Mouse (Mus musculus): ENCODE results near the gene Fpr1. TPM values are rescaled to one million over a fixed set of nuclear protein-coding genes. Genes with fewer than 3 reads are reported as not detected.

Gene Fpr1
- polyA plus RNA-seq, 1 experiment from 2014 or later, result 8.5 TPM

DNA sequence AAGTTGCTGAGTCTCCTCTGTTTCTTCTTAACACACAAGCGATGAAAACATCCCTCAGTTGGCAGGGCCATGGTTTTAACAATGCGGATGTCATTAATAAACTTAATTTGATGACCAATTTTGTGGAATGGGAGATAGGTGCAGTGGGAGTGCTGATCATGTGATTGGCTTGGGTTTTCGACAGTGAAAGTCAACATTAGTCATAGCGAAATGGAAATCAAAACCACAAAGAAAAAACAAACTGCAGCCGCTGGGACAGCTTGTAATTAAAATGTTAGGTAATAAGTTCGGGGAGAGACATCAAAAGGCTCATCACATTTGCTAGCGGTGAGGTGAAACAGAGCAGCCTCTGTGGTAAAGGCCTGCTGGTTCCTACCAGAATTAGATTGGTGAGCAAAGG, 42.9 kb downstream of the Fpr1 start:
- 76% methylated on average over 7 of the region's 7 CpGs for WGBS (ENCODE audit: insufficient replicate concordance)
- no peak overlapping the region for H3K4me2 ChIP-seq (ENCODE audit: low read depth, low read length)
- H3K27me3 ChIP-seq (ENCODE audit: control insufficient read depth, insufficient read depth, low read depth, low read length), result no peaks in the 10 kb centered on the region
- no peak for ATAC-seq (ENCODE audit: low read depth)
- no peak overlapping the region for H3K27ac ChIP-seq (ENCODE audit: low read length)
- H3K9ac ChIP-seq (ENCODE audit: low read depth, low read length), result no peak overlapping the region
- H3K4me1 ChIP-seq (ENCODE audit: control insufficient read depth, low read depth, low read length), result peaks cover 6% of the 10 kb centered on the region
- H3K4me3 ChIP-seq (ENCODE audit: low read depth, low read length), result no peak overlapping the region
- H3K36me3 ChIP-seq (ENCODE audit: control insufficient read depth, insufficient read depth), result 0 out of 2 replicates have a peak, but pooled peaks cover 2% of the 10 kb centered on the region
- no peaks in the 10 kb centered on the region for H3K9me3 ChIP-seq (replicated peaks; ENCODE audit: control insufficient read depth, low read length)

DNA sequence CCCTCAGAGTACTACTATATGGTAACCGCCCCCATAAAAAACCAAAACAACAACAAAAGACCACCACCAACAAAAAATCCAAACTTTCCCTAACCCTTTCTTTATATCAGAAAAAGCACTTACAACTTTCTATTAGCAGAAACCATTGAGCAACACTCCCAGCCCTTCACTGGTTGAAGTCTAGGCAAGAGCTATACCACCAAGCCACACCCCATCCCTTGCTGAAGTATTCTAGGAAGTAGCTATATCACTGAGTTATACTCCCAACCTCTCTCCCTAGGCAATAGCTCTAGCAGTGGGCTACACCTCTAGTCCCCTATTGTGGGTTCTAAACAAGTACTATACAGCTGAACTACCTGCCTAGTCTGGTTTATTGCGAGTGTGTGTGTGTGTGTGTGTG, 44.5 kb downstream of the Fpr1 start:
- H3K9ac ChIP-seq (ENCODE audit: low read depth, low read length), result no peak overlapping the region
- H3K27ac ChIP-seq (ENCODE audit: low read length), result no peak overlapping the region
- no peaks in the 10 kb centered on the region for H3K27me3 ChIP-seq (ENCODE audit: control insufficient read depth, insufficient read depth, low read depth, low read length)
- 79% methylated on average over 2 of the region's 2 CpGs for WGBS (ENCODE audit: insufficient replicate concordance)
- ATAC-seq (ENCODE audit: low read depth), result no peak
- 0 out of 2 replicates have a peak, but pooled peaks cover 2% of the 10 kb centered on the region for H3K36me3 ChIP-seq (ENCODE audit: control insufficient read depth, insufficient read depth)
- H3K4me1 ChIP-seq (ENCODE audit: control insufficient read depth, low read depth, low read length), result peaks cover 6% of the 10 kb centered on the region
- no peaks in the 10 kb centered on the region for H3K9me3 ChIP-seq (replicated peaks; ENCODE audit: control insufficient read depth, low read length)
- H3K4me2 ChIP-seq (ENCODE audit: low read depth, low read length), result no peak overlapping the region
- H3K4me3 ChIP-seq (ENCODE audit: low read depth, low read length), result no peak overlapping the region

DNA sequence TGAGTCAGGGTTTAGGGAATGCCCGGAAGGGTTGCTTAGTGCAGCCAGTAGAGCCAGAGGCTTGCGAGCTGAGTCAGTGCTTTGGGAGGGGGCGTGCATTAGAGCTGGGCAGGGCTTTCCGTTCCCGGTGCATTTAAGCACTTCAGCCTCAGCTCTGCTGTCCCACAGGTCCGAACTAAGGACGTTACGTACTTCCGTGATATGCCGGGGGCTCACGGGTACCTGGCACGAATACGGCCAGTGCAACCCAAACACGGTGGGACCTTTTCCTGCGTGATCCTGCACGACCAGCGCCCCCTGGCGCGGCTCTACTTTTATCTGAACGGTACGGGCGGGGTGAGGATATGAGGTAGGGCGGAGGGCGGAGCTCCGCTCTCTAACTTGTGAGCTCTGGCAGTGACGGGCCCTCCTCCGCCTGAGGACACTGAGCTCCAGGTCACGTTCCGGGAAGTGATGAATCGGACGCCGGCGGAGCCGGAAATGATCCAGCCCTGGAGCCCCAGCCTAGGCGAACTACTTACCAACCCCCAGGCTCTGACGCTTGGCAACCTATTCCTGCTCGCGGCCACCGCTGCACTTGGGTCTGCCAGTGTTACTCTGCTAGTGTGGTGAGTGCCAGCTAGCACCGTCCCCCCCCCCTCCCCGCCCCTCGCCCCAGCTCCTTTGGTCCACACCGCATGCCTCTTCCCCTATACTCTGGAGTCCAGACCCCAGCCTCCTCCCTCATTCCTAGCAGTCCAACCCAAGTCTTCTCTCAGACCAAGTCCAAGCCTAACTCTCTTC, 45.6 kb downstream of the Fpr1 start:
- Histone ChIP-seq H3K4me1 (ENCODE audit: control insufficient read depth, low read depth, low read length) (peaks cover 6% of the 10 kb centered on the region), H3K27ac (ENCODE audit: low read length) (peak overlapping the region; percentile 82), H3K9me3 (replicated peaks; ENCODE audit: control insufficient read depth, low read length) (no peaks in the 10 kb centered on the region), H3K27me3 (ENCODE audit: control insufficient read depth, insufficient read depth, low read depth, low read length) (no peaks in the 10 kb centered on the region), H3K36me3 (ENCODE audit: control insufficient read depth, insufficient read depth) (0 out of 2 replicates have a peak, but pooled peaks cover 2% of the 10 kb centered on the region), H3K4me2 (ENCODE audit: low read depth, low read length) (peak overlapping the region; percentile 74), H3K4me3 (ENCODE audit: low read depth, low read length) (peak overlapping the region; percentile 65), H3K9ac (ENCODE audit: low read depth, low read length) (peak overlapping the region; percentile 67)
- under 1% methylated on average over 43 of the region's 43 CpGs for WGBS (ENCODE audit: insufficient replicate concordance)
- peak; percentile 98 for ATAC-seq (ENCODE audit: low read depth)

DNA sequence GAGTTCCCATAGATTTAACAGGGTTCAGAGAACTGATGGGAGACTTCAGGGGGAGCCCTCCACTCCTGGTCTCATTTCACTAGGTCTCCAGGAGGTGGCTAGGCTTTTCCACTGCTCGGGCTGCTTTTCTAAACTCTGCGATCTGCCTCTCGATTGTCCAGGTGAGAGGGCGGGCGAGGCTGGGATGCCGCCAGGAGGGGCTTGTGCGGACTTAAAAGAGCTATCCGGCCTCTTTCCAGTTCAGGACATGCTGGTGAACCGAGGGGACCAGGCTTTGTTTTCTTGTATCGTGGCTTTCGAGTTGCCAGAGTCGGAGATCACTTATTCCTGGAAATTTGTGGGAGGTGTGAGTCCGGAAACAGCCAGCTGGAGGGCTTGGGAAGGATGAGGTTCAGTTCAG, 46.3 kb downstream of the Fpr1 start:
- no peak for ATAC-seq (ENCODE audit: low read depth)
- 20% methylated on average over 13 of the region's 13 CpGs for WGBS (ENCODE audit: insufficient replicate concordance)
- Histone ChIP-seq H3K36me3 (ENCODE audit: control insufficient read depth, insufficient read depth) (0 out of 2 replicates have a peak, but pooled peaks cover 2% of the 10 kb centered on the region), H3K9ac (ENCODE audit: low read depth, low read length) (peak overlapping the region; percentile 67; the same call in 1 of the 2 replicates), H3K4me1 (ENCODE audit: control insufficient read depth, low read depth, low read length) (peaks cover 6% of the 10 kb centered on the region), H3K4me2 (ENCODE audit: low read depth, low read length) (peak overlapping the region; percentile 74), H3K27me3 (ENCODE audit: control insufficient read depth, insufficient read depth, low read depth, low read length) (no peaks in the 10 kb centered on the region), H3K9me3 (replicated peaks; ENCODE audit: control insufficient read depth, low read length) (no peaks in the 10 kb centered on the region), H3K27ac (ENCODE audit: low read length) (peak overlapping the region; percentile 47), H3K4me3 (ENCODE audit: low read depth, low read length) (peak overlapping the region; percentile 65)

DNA sequence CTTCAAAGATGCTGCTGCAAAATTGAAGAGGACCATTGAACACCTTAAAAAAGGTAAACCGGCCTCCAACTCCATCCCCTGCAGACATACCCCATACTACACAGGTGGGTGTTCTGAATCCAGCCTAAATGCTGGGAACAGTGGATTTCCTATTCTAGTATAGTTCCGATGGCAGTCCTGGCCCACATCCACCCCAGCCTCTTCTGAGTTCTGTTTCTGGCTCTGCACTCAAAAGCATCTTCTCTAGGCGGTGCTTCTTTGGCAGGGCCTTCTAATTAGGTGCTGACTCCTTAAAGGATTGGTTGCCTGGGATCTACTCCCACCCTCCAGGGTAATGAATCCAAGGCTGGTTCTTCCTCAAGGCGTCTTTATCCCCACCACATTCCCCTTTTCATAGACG, 47.6 kb downstream of the Fpr1 start:
- no peak overlapping the region for H3K9ac ChIP-seq (ENCODE audit: low read depth, low read length)
- no peak overlapping the region for H3K27ac ChIP-seq (ENCODE audit: low read length)
- H3K4me1 ChIP-seq (ENCODE audit: control insufficient read depth, low read depth, low read length), result peaks cover 6% of the 10 kb centered on the region
- H3K4me2 ChIP-seq (ENCODE audit: low read depth, low read length), result no peak overlapping the region
- WGBS (ENCODE audit: insufficient replicate concordance), result 64% methylated on average over 5 of the region's 5 CpGs
- no peaks in the 10 kb centered on the region for H3K27me3 ChIP-seq (ENCODE audit: control insufficient read depth, insufficient read depth, low read depth, low read length)
- no peak overlapping the region for H3K4me3 ChIP-seq (ENCODE audit: low read depth, low read length)
- H3K36me3 ChIP-seq (ENCODE audit: control insufficient read depth, insufficient read depth), result 0 out of 2 replicates have a peak, but pooled peaks cover 2% of the 10 kb centered on the region
- no peak for ATAC-seq (ENCODE audit: low read depth)
- no peaks in the 10 kb centered on the region for H3K9me3 ChIP-seq (replicated peaks; ENCODE audit: control insufficient read depth, low read length)

DNA sequence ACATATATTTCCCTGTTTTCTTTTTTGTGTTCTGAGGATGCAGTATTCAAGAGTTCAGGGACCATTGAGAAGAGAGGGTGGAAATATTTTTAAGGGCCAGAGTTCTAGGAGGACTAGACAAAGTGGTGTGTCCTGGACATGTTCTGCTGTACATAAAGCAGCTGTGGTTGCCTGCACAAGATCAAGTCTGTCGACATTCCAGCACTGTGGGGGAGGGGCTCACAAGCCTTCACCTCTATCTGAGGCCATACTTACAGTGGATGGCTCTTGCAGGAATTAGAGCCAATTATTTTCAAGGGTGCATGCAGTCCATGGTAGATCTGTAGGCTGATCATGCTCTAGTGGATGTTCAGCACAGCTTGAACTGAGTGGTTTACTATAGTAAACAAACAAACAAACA, 48.8 kb downstream of the Fpr1 start:
- H3K27me3 ChIP-seq (ENCODE audit: control insufficient read depth, insufficient read depth, low read depth, low read length), result no peaks in the 10 kb centered on the region
- H3K9me3 ChIP-seq (replicated peaks; ENCODE audit: control insufficient read depth, low read length), result no peaks in the 10 kb centered on the region
- no peak overlapping the region for H3K9ac ChIP-seq (ENCODE audit: low read depth, low read length)
- H3K27ac ChIP-seq (ENCODE audit: low read length), result no peak overlapping the region
- no peak for ATAC-seq (ENCODE audit: low read depth)
- H3K4me3 ChIP-seq (ENCODE audit: low read depth, low read length), result no peak overlapping the region
- no peaks in the 10 kb centered on the region for H3K36me3 ChIP-seq (ENCODE audit: control insufficient read depth, insufficient read depth)
- 9% methylated on average over 1 of the region's 1 CpGs for WGBS (ENCODE audit: insufficient replicate concordance)
- H3K4me1 ChIP-seq (ENCODE audit: control insufficient read depth, low read depth, low read length), result peaks cover 6% of the 10 kb centered on the region
- no peak overlapping the region for H3K4me2 ChIP-seq (ENCODE audit: low read depth, low read length)

DNA sequence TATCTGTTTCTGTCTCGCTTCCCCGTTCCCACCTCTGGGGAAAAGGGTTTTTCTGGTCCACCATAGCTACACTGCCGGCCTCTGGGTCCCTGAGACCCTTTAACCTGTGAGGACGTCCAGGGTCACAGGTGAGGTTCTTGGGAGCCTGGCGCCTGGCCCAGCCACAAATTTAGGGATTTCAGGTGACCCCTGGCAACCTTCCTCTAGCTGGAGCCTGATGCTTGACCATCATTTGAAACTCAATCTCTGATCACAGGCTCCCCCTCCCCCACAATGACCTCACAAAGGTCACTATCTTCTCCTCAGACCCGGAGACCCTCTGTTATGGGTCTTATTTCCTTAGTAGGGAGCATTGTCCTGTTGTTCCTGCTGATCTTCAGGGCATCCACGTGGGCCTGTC, 53.0 kb downstream of the Fpr1 start:
- Histone ChIP-seq H3K9me3 (replicated peaks; ENCODE audit: control insufficient read depth, low read length) (no peaks in the 10 kb centered on the region), H3K36me3 (ENCODE audit: control insufficient read depth, insufficient read depth) (no peaks in the 10 kb centered on the region), H3K9ac (ENCODE audit: low read depth, low read length) (no peak overlapping the region), H3K4me1 (ENCODE audit: control insufficient read depth, low read depth, low read length) (no peaks in the 10 kb centered on the region; the same call in 1 of the 2 replicates), H3K4me3 (ENCODE audit: low read depth, low read length) (no peak overlapping the region), H3K27me3 (ENCODE audit: control insufficient read depth, insufficient read depth, low read depth, low read length) (peaks cover 19% of the 10 kb centered on the region), H3K4me2 (ENCODE audit: low read depth, low read length) (no peak overlapping the region), H3K27ac (ENCODE audit: low read length) (no peak overlapping the region)
- WGBS (ENCODE audit: insufficient replicate concordance), result 55% methylated on average over 7 of the region's 7 CpGs
- ATAC-seq (ENCODE audit: low read depth), result no peak

DNA sequence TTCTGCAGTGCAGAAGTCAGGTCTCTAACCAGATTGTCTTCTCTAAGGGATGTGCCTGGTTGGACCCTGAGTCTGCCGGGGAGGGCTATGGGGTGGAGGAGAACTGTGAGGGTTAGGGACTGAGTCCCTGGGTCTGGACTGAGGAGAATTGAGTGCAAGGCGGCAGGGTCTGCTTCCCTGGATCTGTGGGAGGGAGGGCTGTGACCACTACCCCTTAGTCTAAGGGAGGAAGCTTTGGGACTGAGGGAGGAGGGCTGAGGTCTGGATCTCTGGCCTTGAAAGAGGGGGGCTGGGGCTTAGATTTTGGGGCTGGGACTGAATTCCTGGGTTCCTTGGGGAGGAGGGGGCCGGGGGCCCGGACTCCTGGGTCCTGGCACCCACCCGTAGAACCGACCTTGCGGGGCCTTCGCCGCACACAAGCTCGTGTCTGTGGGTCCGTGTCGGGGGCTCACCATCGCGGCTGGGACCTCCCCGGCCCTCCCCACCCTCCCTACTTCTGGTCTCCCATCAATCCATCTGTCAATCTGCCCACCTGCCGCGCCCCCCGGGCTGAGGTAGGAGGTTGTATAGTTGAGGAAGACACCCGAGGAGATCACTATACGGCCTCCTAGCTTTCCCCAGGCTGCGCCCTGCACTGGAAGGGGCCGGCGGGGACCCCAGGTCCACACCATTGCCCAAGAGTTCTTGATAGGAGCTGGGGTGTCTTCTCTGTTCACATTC, 53.8 kb downstream of the Fpr1 start:
- WGBS (ENCODE audit: insufficient replicate concordance), result 60% methylated on average over 22 of the region's 23 CpGs
- no peaks in the 10 kb centered on the region for H3K36me3 ChIP-seq (ENCODE audit: control insufficient read depth, insufficient read depth)
- H3K9ac ChIP-seq (ENCODE audit: low read depth, low read length), result no peak overlapping the region
- no peak overlapping the region for H3K4me3 ChIP-seq (ENCODE audit: low read depth, low read length)
- H3K27ac ChIP-seq (ENCODE audit: low read length), result no peak overlapping the region
- H3K9me3 ChIP-seq (replicated peaks; ENCODE audit: control insufficient read depth, low read length), result no peaks in the 10 kb centered on the region
- H3K27me3 ChIP-seq (ENCODE audit: control insufficient read depth, insufficient read depth, low read depth, low read length), result peaks cover 21% of the 10 kb centered on the region
- H3K4me1 ChIP-seq (ENCODE audit: control insufficient read depth, low read depth, low read length), result no peaks in the 10 kb centered on the region; the same call in 1 of the 2 replicates
- no peak for ATAC-seq (ENCODE audit: low read depth)
- 0 out of 2 replicates have a peak overlapping the region, but pooled peaks have one; percentile 3 for H3K4me2 ChIP-seq (ENCODE audit: low read depth, low read length)
